Mouse (Mus musculus): ENCODE measurements around the gene Rbbp6.

The Rbbp6 gene

DNA sequence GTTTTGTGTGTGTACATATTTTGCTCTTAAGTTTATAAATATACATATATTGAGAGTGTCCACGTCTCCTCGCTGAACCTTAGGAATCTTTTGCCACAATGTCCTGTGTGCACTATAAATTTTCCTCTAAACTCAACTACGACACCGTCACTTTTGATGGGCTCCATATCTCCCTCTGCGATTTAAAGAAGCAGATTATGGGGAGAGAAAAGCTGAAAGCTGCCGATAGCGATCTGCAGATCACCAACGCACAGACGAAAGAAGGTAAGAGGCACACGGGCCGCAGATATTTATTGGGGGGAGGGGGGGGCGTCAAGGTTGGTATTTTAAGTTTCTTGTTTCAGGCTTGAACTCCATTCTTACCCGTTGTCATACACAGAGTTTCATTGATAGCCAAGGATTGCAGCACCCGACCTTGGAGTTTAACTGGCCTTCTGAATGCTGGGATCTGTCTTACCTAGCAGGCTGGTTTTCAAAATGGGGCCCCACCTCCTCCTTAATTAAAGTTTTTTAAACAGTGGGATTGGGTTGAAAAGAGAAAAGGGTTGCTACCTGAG, 5.5 kb downstream of the Rbbp6 start:
- no peak for DNase-seq (ENCODE audit: low read depth in 1 of 2, low spot score in 2 of 2)

DNA sequence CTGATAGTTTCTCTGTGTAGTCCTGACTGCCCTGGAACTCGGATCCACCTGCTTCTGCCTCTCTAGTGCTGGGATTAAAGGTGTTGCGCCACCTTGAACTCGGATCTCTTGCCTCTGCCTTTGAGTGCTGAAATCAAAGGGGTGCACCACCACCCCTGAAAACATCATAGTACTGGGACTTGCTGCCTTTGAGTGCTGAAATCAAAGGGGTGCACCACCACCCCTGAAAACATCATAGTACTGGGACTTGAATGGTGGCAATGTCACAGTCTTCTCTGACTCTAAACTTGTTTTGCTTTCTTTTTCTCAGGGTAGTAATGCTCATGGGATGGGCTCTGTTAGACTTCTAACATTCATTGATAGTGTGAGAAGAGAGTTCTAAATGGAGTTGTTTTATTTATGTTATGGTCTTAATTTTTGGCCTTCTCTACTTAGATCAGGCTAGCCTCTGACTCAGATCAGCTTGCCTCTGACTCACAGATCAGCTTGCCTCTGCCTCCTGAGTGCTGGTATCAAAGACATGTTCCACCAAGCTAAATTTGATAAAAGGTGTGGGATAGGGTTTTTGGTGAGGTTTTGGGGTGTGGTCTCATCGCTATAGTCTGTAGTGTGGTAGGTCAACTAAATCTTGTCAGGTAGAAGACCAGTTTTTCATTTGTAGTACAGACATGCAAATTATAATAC, 6.7 kb downstream of the Rbbp6 start:
- no peak for DNase-seq (ENCODE audit: low read depth in 1 of 2, low spot score in 2 of 2)

DNA sequence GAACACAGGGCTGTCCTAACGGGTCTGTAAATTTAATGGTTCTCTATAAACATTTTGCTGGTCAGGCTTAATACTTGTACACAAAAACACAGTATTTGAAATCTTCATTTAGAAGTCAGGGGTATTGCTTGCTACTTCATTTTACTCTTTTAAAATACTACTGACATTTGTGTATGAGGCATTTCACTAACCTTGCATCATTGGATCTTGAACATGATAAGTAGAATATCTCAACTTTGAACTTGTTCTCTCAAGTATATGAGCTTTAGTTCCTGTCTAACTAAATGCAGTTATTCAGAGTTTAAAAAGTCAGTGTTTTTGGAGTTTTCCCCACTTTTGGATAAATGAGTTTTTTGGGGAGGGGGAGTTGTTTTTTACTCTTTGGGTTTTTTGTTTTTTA, 14.0 kb downstream of the Rbbp6 start:
- DNase-seq (ENCODE audit: low read depth in 1 of 2, low spot score in 2 of 2), result no peak

DNA sequence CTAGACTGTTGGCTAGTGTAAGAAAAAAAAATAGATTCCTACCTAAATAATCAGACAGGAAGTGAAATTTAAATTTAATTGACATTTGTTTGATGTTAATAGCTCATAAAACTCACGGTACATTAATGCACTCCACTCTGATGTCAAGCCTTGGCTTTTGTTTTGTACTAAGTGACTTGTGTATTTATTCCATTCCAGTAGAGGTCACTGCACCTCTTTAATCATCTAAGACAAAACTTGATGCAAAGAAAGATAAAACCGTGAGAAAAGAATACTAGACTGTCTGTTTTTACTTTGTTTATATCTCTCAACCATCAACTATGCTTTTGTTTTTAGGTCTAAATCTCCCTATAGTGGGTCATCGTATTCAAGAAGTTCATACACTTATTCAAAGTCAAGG, 32.7 kb downstream of the Rbbp6 start:
- DNase-seq (ENCODE audit: low read depth in 1 of 2, low spot score in 2 of 2), result no peak

GRCm38 (mm10) chr7:122999871-123000396, 34.4 kb downstream of the Rbbp6 start:
- no peak for DNase-seq (ENCODE audit: low read depth in 1 of 2, low spot score in 2 of 2)

DNA sequence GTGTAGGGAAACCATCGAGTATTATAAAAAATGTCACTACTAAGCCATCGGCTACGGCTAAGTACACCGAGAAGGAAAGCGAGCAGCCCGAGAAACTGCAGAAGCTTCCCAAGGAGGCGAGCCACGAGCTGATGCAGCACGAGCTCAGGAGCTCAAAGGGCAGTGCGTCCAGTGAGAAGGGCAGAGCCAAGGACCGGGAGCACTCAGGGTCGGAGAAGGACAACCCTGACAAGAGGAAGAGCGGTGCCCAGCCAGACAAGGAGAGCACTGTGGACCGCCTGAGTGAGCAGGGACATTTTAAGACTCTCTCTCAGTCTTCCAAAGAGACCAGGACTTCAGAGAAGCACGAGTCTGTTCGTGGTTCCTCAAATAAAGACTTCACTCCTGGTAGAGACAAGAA, 35.3 kb downstream of the Rbbp6 start:
- DNase-seq (ENCODE audit: low read depth in 1 of 2, low spot score in 2 of 2), result no peak

DNA sequence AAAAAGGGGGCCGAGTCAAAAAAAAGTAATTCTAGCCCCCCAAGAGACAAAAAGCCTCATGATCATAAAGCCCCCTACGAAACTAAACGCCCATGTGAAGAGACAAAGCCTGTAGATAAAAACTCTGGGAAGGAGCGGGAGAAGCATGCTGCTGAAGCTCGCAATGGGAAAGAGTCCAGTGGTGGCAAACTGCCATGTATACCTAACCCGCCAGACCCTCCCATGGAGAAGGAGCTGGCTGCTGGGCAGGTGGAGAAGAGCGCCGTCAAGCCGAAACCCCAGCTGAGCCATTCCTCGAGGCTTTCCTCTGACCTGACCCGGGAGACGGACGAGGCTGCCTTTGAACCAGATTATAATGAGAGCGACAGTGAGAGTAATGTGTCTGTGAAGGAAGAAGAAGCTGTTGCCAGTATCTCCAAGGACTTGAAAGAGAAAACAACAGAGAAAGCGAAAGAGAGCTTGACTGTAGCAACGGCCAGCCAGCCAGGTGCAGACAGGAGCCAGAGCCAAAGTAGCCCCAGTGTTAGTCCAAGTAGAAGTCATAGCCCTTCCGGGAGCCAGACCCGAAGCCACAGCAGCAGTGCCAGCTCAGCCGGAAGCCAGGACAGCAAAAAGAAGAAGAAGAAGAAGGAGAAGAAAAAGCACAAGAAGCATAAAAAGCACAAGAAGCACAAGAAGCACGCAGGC, 36.0 kb downstream of the Rbbp6 start:
- DNase-seq (ENCODE audit: low read depth in 1 of 2, low spot score in 2 of 2), result no peak

- no peak for DNase-seq (ENCODE audit: low read depth in 1 of 2, low spot score in 2 of 2)
Measured at GRCm38 (mm10) chr7:123002028-123002410, 36.5 kb downstream of the Rbbp6 start.

- DNase-seq (ENCODE audit: low read depth in 1 of 2, low spot score in 2 of 2), result no peak
Measured at GRCm38 (mm10) chr7:123003207-123003606, 37.7 kb downstream of the Rbbp6 start.

DNA sequence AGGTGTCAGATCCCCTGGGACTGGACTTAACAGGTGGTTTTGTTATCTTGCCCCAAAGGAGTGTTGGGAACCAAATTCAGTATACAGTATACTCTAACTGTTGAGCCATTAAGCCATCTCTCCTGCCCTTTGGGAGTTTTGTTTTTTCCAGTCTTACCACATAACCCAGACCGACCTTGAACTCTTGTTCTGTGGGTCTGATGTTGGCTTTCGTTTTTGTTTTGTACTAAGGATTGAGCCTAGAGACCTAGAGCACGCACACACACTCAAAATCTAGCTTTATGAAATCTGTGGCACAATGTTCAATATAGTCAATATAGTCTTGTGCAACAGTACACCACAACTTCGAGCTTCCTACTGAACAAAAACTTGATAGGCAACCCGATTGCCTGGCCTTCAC, 39.0 kb downstream of the Rbbp6 start:
- no peak for DNase-seq (ENCODE audit: low read depth in 1 of 2, low spot score in 2 of 2)

GRCm38 (mm10) chr7:123006251-123006650, 40.8 kb downstream of the Rbbp6 start:
- DNase-seq (ENCODE audit: low read depth in 1 of 2, low spot score in 2 of 2), result no peak

DNA sequence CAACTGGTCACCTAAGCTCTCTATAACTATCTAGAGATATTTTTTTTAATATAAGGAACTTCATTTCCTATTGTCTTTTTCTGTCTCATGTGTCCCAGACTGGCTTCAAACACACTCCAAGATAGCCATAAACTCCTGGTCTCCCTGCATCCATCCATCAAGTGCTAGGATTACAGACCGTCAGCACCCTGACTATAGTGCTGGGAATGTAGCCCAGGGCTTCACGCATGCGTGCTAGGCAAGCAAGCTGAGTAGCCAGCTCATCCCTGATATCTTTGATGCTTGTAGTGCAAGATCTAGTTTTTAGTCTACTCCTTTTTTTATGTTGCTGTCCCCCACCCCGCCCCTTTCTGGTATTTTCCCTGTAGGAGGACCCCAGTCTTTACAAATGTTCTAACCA, 42.3 kb downstream of the Rbbp6 start:
- no peak for DNase-seq (ENCODE audit: low read depth in 1 of 2, low spot score in 2 of 2)

- DNase-seq (ENCODE audit: low read depth in 1 of 2, low spot score in 2 of 2), result no peak
Measured at GRCm38 (mm10) chr7:123013466-123013865, 48.0 kb downstream of the Rbbp6 start.

- DNase-seq (ENCODE audit: low read depth in 1 of 2, low spot score in 2 of 2), result no peak
Measured at GRCm38 (mm10) chr7:123014729-123015128, 49.2 kb downstream of the Rbbp6 start.

DNA sequence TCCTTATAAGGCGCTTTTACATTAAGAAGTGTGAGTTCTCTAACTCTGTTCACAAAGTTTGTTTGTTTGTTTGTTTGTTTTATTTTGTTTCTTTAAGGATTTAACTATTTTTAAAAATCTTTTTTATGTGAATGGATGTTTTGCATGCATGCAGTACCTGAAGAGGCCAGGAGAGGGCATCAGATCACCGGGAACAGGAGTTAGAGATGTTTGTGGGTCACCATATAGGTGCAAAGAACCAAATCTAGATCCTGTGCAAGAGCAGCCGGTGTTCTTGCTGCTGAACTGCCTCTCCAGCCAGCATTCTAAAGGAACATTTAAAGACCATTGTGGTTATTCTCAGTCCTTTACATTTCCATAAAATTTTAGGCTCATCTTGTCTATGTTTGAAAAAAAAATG, 52.1 kb downstream of the Rbbp6 start:
- DNase-seq (ENCODE audit: low read depth in 1 of 2, low spot score in 2 of 2), result no peak

DNA sequence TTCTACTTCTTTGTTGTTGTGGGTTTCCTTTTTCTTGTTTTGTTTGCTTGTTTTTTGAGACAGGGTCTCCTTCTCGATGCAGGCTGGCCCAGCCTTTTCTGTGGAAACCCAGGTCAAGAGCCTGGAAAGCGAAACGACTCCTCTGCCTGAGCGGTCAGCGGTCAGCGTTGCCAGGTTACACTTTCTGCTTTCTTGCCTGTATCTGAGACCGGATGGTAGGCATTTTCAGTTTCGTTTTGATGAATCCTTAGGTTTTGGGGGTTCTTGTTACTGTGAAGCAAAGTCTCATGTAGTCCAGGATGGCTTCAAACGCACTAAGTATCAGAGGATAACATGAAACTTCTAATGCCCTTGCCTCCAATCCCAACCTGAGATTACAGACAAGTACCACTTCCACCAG, 59.6 kb downstream of the Rbbp6 start:
- DNase-seq (ENCODE audit: low read depth in 1 of 2, low spot score in 2 of 2), result no peak

DNA sequence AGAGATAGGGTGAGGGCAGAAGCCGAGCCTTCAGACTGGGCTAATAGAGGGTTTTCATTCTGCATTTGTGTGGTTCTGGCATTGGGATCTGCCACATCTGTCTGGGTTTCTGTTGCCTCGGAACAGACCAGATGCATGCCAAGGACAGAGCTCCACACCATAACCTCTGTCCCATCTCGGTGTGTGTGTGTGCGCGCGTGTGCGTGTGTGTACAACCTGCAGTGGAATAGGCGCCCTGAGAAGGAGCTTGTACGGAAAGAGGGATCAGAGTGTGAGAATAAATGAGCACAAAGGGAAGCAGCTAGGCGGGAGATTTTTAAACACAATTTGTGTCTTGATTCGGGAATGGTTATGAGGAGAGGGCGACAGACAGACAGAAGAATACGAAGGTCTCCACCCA, 64.8 kb downstream of the Rbbp6 start:
- no peak for DNase-seq (ENCODE audit: low read depth in 1 of 2, low spot score in 2 of 2)

DNA sequence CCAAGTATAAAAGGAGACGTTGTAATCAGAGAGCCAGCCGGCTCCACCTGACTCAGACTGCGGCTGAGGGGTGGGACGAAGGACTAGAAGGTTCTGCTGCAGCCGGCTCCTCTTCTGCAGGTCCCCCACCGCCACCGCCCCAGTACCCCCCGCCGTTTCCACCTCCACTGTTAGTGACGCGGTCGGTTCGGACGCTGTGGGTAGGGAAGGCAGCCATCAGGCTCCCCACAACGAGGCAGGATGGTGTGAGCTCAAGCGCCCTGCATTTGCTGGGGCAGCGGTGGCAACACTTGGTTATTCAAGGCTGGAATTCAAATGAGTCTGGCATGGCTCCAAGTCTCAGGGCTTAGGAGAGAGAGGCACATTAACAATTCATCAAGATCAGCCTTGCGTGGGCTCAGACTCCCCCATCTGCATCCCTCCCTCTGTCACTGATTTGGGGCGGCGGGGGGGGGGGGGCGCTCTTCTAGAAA, 65.3 kb downstream of the Rbbp6 start:
- no peak for DNase-seq (ENCODE audit: low read depth in 1 of 2, low spot score in 2 of 2)

DNA sequence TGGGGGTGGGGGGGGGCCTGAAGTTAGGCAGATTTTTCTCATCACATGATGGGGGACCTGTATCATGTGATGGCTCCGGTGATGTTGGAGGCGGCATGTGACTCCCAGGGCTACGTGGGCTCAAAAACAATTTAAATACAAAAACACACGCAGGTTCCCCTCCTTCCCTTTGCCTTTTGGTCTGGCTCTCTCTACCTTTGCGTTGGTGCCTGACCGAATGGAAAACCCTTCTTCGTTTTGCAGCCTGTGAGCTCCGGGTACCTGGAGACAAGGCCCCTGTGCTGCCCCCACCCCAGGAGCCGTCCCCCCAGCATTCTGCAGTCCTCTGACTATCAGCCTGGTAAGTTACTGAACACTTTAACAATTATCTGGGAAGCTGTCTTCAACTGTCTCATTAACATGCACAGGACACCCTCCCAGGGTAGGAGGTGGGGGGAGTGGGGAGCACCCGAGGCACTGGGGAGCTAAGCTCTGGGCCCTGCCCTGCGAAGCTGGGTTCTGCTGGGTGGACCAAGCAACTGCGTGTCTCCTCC, 65.8 kb downstream of the Rbbp6 start:
- DNase-seq (ENCODE audit: low read depth in 1 of 2, low spot score in 2 of 2), result no peak

DNA sequence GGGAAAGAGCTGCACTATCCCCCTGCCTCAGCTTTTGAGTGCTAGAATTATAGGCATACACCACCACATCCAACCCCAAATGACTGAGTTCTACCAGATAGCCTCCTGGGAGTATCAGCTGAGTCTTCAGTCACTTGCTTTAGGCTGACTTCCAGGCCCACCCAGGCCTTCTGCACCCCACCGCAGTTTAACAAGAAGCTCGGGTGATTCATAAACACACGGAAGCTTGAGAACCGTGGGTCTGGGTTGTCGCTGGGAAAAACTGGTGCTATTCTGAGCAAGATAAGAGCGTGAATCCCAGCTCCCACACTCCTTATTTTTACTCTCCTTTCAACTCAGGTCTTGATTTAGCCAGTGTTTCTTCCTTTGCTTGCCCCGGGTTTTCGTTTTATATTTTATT, 69.8 kb downstream of the Rbbp6 start:
- DNase-seq (ENCODE audit: low read depth in 1 of 2, low spot score in 2 of 2), result no peak

GRCm38 (mm10) chr7:123039302-123039701, 73.8 kb downstream of the Rbbp6 start:
- DNase-seq (ENCODE audit: low read depth in 1 of 2, low spot score in 2 of 2), result no peak

GRCm38 (mm10) chr7:123045146-123045545, 79.7 kb downstream of the Rbbp6 start:
- DNase-seq (ENCODE audit: low read depth in 1 of 2, low spot score in 2 of 2), result no peak

Measured in monocyte, adult 2 months (primary cell).